Mouse (Mus musculus) forebrain, postnatal 0 days (tissue): ENCODE measurements at regions not wholly inside any gene's neighbourhood (a gene's known extent, or its start where the extent isn't known, plus 50 kb on each side); places are given as distances from the start of the nearest gene placed in this dataset.
"Not testable (repeated sequence)": the region's sequence is repeated elsewhere in the genome, so short reads cannot be mapped to it uniquely, and the experiment has no call there.

Experiments used
- ATAC-seq: fragments of 200-750 bp; cut with Nextera tagmentation; 2 replicates; pipeline ENCODE4 v1.8.0; 2017; ENCODE audit warnings: mild to moderate bottlenecking, moderate library complexity
- DNase-seq: peaks from one replicate; pipeline ENCODE4 v3.0.0-alpha.2; 2015
- H3K27ac ChIP-seq: fragments of 300-500 bp; sonication (generic); 2 replicates; pipeline ENCODE4 v1.5.1; 2014; ENCODE audit warnings: low read depth, mild to moderate bottlenecking, antibody characterized with exemption, low read length, moderate library complexity, mixed read lengths
- H3K27me3 ChIP-seq: fragments of 300-500 bp; sonication (generic); 2 replicates; pipeline ENCODE4 v1.6.1; 2014; ENCODE audit warnings: mild to moderate bottlenecking, low read length, mixed read lengths; ENCODE audit not compliant: insufficient read depth
- H3K36me3 ChIP-seq: fragments of 300-500 bp; sonication (generic); 2 replicates; pipeline ENCODE4 v1.6.1; 2014; ENCODE audit warnings: mild to moderate bottlenecking, moderate library complexity; ENCODE audit not compliant: insufficient read depth
- H3K4me1 ChIP-seq: fragments of 300-500 bp; sonication (generic); 2 replicates; pipeline ENCODE4 v1.6.1; 2014; ENCODE audit warnings: antibody characterized with exemption; ENCODE audit not compliant: insufficient read depth
- H3K4me2 ChIP-seq: fragments of 300-500 bp; sonication (generic); 2 replicates; pipeline ENCODE4 v1.6.1; 2014; ENCODE audit warnings: low read depth, mild to moderate bottlenecking, moderate library complexity
- H3K4me3 ChIP-seq: fragments of 300-500 bp; sonication (generic); 2 replicates; pipeline ENCODE4 v1.5.1; 2014; ENCODE audit warnings: low read depth, low read length, mixed read lengths
- H3K9ac ChIP-seq: fragments of 300-500 bp; sonication (generic); 2 replicates; pipeline ENCODE4 v1.6.1; 2014; ENCODE audit warnings: mild to moderate bottlenecking
- H3K9me3 ChIP-seq: fragments of 300-500 bp; sonication (generic); 2 replicates; pipeline ENCODE4 v1.6.1; 2016; ENCODE audit warnings: low read length
- CTCF ChIP-seq: sonication (generic); IDR thresholded peaks from 2 replicates; pipeline ENCODE4 v1.5.1; 2016; ENCODE audit warnings: antibody characterized with exemption, control low read depth, low read depth
- WGBS: fragments of 180-500 bp; shearing (Covaris S2); extraction: QIAGEN DNeasy Blood & Tissue Kit; methylation state at CpG from one replicate; pipeline ENCODE4 v1.1.7; 2014; 5-methylcytosine and 5-hydroxymethylcytosine counted together

DNA sequence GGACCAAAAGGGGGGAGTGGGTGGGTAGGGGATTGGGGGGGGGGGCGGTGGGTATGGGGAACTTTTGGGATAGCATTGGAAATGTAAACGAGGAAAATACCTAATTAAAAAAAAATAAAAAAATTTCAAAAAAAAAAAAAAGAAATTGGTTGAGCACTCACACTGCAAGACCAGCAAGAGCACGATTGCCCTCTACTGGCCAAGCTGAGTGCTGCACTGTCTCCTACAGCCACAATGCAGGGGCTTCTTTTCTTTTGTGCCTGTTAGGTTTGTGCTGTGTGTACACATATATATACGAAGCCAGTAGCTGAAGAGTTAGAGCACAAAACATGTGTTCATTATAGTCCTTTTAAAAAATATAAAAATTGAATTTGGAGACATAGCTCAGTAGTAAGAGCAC is 55.6 kb downstream of the Mup20 start:
- H3K27me3 ChIP-seq, result no peaks in the 10 kb centered on the region
- ATAC-seq (no peak), DNase-seq (peak; percentile 8)
- H3K9me3 ChIP-seq, result no peaks in the 10 kb centered on the region
- H3K9ac ChIP-seq, result no peak overlapping the region
- H3K4me1 ChIP-seq, result no peaks in the 10 kb centered on the region
- H3K36me3 ChIP-seq, result no peaks in the 10 kb centered on the region
- no peak overlapping the region for H3K4me2 ChIP-seq
- TF ChIP-seq CTCF, result peak; percentile 52
- no peak overlapping the region for H3K27ac ChIP-seq
- WGBS, result 30% methylated on average over 4 of the region's 4 CpGs
- no peak overlapping the region for H3K4me3 ChIP-seq

- not testable (repeated sequence) for H3K9me3 ChIP-seq, H3K4me2 ChIP-seq, H3K4me1 ChIP-seq, H3K36me3 ChIP-seq, DNase-seq, ATAC-seq, H3K4me3 ChIP-seq, H3K9ac ChIP-seq, H3K27ac ChIP-seq, H3K27me3 ChIP-seq
These were observed 64.0 kb downstream of the Mup20 start for GRCm38 (mm10) chr4:61989941-61990340.

GRCm38 (mm10) chr4:61976159-61976558 is 77.8 kb downstream of the Mup20 start:
- Histone ChIP-seq H3K9ac (no peak overlapping the region), H3K4me1 (no peaks in the 10 kb centered on the region), H3K36me3 (no peaks in the 10 kb centered on the region), H3K27me3 (no peaks in the 10 kb centered on the region), H3K4me3 (no peak overlapping the region), H3K4me2 (no peak overlapping the region), H3K27ac (no peak overlapping the region), H3K9me3 (no peaks in the 10 kb centered on the region)
- no peak for TF ChIP-seq CTCF
- WGBS, result 91% methylated on average over 7 of the region's 7 CpGs
- ATAC-seq (no peak), DNase-seq (no peak)

DNA sequence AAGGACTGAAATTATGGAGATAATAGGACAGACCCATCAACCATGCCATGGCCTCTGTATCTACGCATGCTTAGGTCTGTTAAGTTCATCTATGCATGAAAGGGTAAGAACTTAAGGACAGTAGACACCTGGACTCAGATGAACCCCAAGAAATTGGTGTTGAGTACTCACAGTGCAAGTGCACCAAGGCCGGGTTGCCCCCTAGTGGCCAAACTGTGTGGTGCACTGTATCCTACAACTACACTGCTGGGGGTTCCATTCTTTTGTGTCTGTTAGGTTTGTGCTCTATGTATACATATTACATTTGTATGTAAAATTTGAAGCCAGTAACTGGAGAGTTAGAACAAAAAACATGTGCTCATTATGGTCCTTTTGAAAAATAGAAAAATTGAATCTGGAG is 80.7 kb downstream of the Mup20 start:
- Histone ChIP-seq H3K9me3 (no peaks in the 10 kb centered on the region), H3K4me2 (no peak overlapping the region), H3K27ac (no peak overlapping the region), H3K4me1 (no peaks in the 10 kb centered on the region), H3K27me3 (no peaks in the 10 kb centered on the region), H3K36me3 (no peaks in the 10 kb centered on the region), H3K4me3 (no peak overlapping the region), H3K9ac (no peak overlapping the region)
- peak; percentile 46 for TF ChIP-seq CTCF
- ATAC-seq (no peak), DNase-seq (no peak)
- WGBS, result 64% methylated on average over 2 of the region's 2 CpGs

DNA sequence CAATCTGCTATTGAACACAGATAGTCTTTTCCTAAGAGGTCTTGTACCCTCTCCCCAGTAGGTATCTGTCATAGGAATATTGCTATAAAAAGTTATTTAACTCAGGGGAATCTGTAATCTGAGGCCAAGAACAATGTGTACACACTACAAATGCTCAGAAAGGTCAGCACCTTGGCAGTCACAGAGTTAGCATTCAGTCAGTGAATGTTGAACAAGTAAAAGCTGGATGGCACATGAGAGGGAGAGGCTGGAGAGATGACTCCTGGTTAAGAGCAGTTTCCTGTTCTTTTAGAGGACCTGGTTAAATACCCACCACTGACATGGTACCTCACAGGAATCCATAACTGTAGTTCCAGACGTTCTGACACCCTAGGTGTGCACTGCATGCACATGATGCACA is 84.3 kb downstream of the Mup20 start:
- Histone ChIP-seq H3K4me1 (no peaks in the 10 kb centered on the region), H3K27me3 (no peaks in the 10 kb centered on the region), H3K36me3 (no peaks in the 10 kb centered on the region), H3K27ac (no peak overlapping the region), H3K4me3 (no peak overlapping the region), H3K9me3 (no peaks in the 10 kb centered on the region), H3K9ac (no peak overlapping the region), H3K4me2 (no peak overlapping the region)
- ATAC-seq (no peak), DNase-seq (no peak)
- TF ChIP-seq CTCF, result no peak
- 67% methylated on average over 1 of the region's 1 CpGs for WGBS

GRCm38 (mm10) chr4:61967674-61968073 is 86.3 kb downstream of the Mup20 start:
- H3K4me3 ChIP-seq, H3K27ac ChIP-seq, H3K9me3 ChIP-seq, H3K4me2 ChIP-seq, H3K4me1 ChIP-seq, ATAC-seq, H3K36me3 ChIP-seq, H3K9ac ChIP-seq, DNase-seq, H3K27me3 ChIP-seq: not testable (repeated sequence)
- WGBS, result 82% methylated on average over 6 of the region's 6 CpGs

GRCm38 (mm10) chr4:61962315-61962714 is 91.6 kb downstream of the Mup20 start:
- no peaks in the 10 kb centered on the region for H3K36me3 ChIP-seq
- no peak overlapping the region for H3K4me2 ChIP-seq
- ATAC-seq (no peak), DNase-seq (no peak)
- no peak overlapping the region for H3K27ac ChIP-seq
- no peak overlapping the region for H3K4me3 ChIP-seq
- no peaks in the 10 kb centered on the region for H3K27me3 ChIP-seq
- H3K4me1 ChIP-seq, result no peaks in the 10 kb centered on the region
- H3K9me3 ChIP-seq, result no peaks in the 10 kb centered on the region
- no peak overlapping the region for H3K9ac ChIP-seq
- no peak for TF ChIP-seq CTCF
